28 mouse cellular contexts compared by ENCODE assay signal in genomic region chr14:12036530-12037283, GRCm38 (mm10).
"Had no signal": no experiment of that assay in that cellular context is flagged by ENCODE, and none has a peak within 500 bp of the region (broad histone marks: within the 10 kb centered on the region; RNA-seq: fewer than 3 reads in every experiment).

No protein-coding gene starts in this region.

- H3K4me2 ChIP-seq: embryonic facial prominence, embryonic 12.5 days; embryonic facial prominence, embryonic 13.5 days; embryonic facial prominence, embryonic 15.5 days; forebrain, embryonic 12.5 days; forebrain, embryonic 13.5 days; forebrain, embryonic 15.5 days had no signal

- H3K27me3 ChIP-seq: embryonic facial prominence, embryonic 12.5 days; embryonic facial prominence, embryonic 13.5 days; embryonic facial prominence, embryonic 15.5 days; forebrain, embryonic 12.5 days; forebrain, embryonic 13.5 days; forebrain, embryonic 15.5 days had no signal

- DNase-seq: cerebellum, adult 18-20 months; cerebellum, adult 2 months; cerebellum, adult 8-10 months; cerebellum, adult 9-10 months; cerebellum, adult 9-11 months; cerebellum, postnatal 10 days; cerebellum, postnatal 14 days; cerebellum, postnatal 25 days; cerebellum, postnatal 36 days; embryo, embryonic 11 days; forebrain, postnatal 0 days; gastrocnemius, adult 2 months; gastrocnemius, postnatal 10 days; gastrocnemius, postnatal 14 days; gastrocnemius, postnatal 25 days; gastrocnemius, postnatal 36 days; heart, adult 18-20 months; heart, adult 2 months had no signal

- H3K36me3 ChIP-seq: embryonic facial prominence, embryonic 12.5 days; embryonic facial prominence, embryonic 13.5 days; embryonic facial prominence, embryonic 15.5 days; forebrain, embryonic 10.5 days; forebrain, embryonic 12.5 days; forebrain, embryonic 15.5 days had no signal

- H3K9me3 ChIP-seq: embryonic facial prominence, embryonic 12.5 days; embryonic facial prominence, embryonic 13.5 days; embryonic facial prominence, embryonic 15.5 days; forebrain, embryonic 10.5 days; forebrain, embryonic 13.5 days; forebrain, embryonic 15.5 days had no signal

- H3K9ac ChIP-seq: embryonic facial prominence, embryonic 12.5 days; embryonic facial prominence, embryonic 13.5 days; embryonic facial prominence, embryonic 15.5 days; forebrain, embryonic 12.5 days; forebrain, embryonic 13.5 days; forebrain, embryonic 15.5 days; forebrain, postnatal 0 days had no signal

- H3K4me1 ChIP-seq: embryonic facial prominence, embryonic 12.5 days; embryonic facial prominence, embryonic 13.5 days; embryonic facial prominence, embryonic 15.5 days; forebrain, embryonic 10.5 days; forebrain, embryonic 12.5 days; forebrain, embryonic 13.5 days; forebrain, embryonic 15.5 days had no signal

- ATAC-seq: forebrain, embryonic 13.5 days; forebrain, embryonic 14.5 days; forebrain, embryonic 15.5 days; forebrain, embryonic 16.5 days; forebrain, postnatal 0 days had no signal

- H3K4me3 ChIP-seq: embryonic facial prominence, embryonic 12.5 days; embryonic facial prominence, embryonic 13.5 days; embryonic facial prominence, embryonic 15.5 days; erythroblast, embryonic 14.5 days; forebrain, embryonic 10.5 days; forebrain, embryonic 12.5 days; forebrain, embryonic 13.5 days; forebrain, embryonic 15.5 days; gastrocnemius, adult 2 months; heart, adult 2 months had no signal

- H3K27ac ChIP-seq: embryonic facial prominence, embryonic 12.5 days; embryonic facial prominence, embryonic 13.5 days; embryonic facial prominence, embryonic 15.5 days; forebrain, embryonic 10.5 days; forebrain, embryonic 12.5 days; forebrain, embryonic 13.5 days; forebrain, embryonic 15.5 days; gastrocnemius, adult 2 months; heart, adult 2 months had no signal
